In genomic region chr7:30012956-30013363, GRCm38 (mm10) we compare ENCODE assay signal across 9 mouse cellular contexts. TPM values are rescaled to one million over a fixed set of nuclear protein-coding genes. Genes with fewer than 3 reads are reported as not detected.
DNase-seq lines count a peak whose midpoint lies in the region; ATAC-seq and TF ChIP-seq lines count a peak whose summit lies in the region.
"Had no signal": no experiment of that assay in that cellular context is flagged by ENCODE, and none has a peak within 500 bp of the region (broad histone marks: within the 10 kb centered on the region; RNA-seq: fewer than 3 reads in every experiment).

No protein-coding gene starts in this region.

- peak; percentile 21 to 78 for DNase-seq in adrenal gland, adult (ENCODE audit: inconsistent age in 2 of 2, low spot score in 1 of 2)
- no peak for DNase-seq in adrenal gland, adult 8-10 months
- DNase-seq in cerebellum, postnatal 10 days = peak; percentile 76 to 81
- DNase-seq in heart, adult 8-10 months (ENCODE audit: low spot score) = peak; percentile 22
- DNase-seq in kidney, postnatal 25 days = peak; percentile 43 to 71
- peak; percentile 64 for DNase-seq in lung, postnatal 0 days (ENCODE audit: low spot score)
- DNase-seq in right cerebral cortex, postnatal 14 days = peak; percentile 53

- peaks cover 93% of the 10 kb centered on the region for H3K36me3 ChIP-seq in E14TG2a.4 (ENCODE audit: insufficient read depth, low read length)
- H3K36me3 ChIP-seq in lung, postnatal 0 days (ENCODE audit: insufficient read depth, low read length) = peaks cover 20% of the 10 kb centered on the region; the same call in 1 of the 2 replicates

- no peak for TF ChIP-seq EP300 in lung, postnatal 0 days (IDR thresholded peaks at IDR 0.05)

- no peak overlapping the region for H3K9ac ChIP-seq in lung, postnatal 0 days (replicated peaks; ENCODE audit: low read depth)
- H3K9ac ChIP-seq: heart, embryonic 15.5 days had no signal

- H3K9me3 ChIP-seq in E14TG2a.4 (ENCODE audit: low read length) = no peaks in the 10 kb centered on the region
- H3K9me3 ChIP-seq in lung, postnatal 0 days (ENCODE audit: low read length) = no peaks in the 10 kb centered on the region
- H3K9me3 ChIP-seq: heart, embryonic 15.5 days had no signal

- 0 out of 2 replicates have a peak, but pooled peaks have one; percentile 23 for ATAC-seq in lung, postnatal 0 days

- no peak overlapping the region for H3K4me3 ChIP-seq in E14TG2a.4 (replicated peaks; ENCODE audit: low read length)
- no peak overlapping the region for H3K4me3 ChIP-seq in lung, postnatal 0 days (ENCODE audit: low read depth, low read length)
- H3K4me3 ChIP-seq: heart, embryonic 15.5 days had no signal

- H3K27me3 ChIP-seq in E14TG2a.4 (ENCODE audit: insufficient read depth, low read length) = no peaks in the 10 kb centered on the region
- no peaks in the 10 kb centered on the region for H3K27me3 ChIP-seq in lung, postnatal 0 days (replicated peaks; ENCODE audit: insufficient read depth, low read length)
- H3K27me3 ChIP-seq: heart, embryonic 15.5 days had no signal

- WGBS in lung, postnatal 0 days = 72% methylated on average over 4 of the region's 4 CpGs

- no peak overlapping the region for H3K4me2 ChIP-seq in lung, postnatal 0 days (replicated peaks; ENCODE audit: low read depth, low read length)
- H3K4me2 ChIP-seq: heart, embryonic 15.5 days had no signal

- TF ChIP-seq CTCF in E14TG2a.4 (conservative IDR thresholded peaks at IDR 0.05; ENCODE audit: low read length) = peak; percentile 58
- TF ChIP-seq CTCF in lung, postnatal 0 days (IDR thresholded peaks at IDR 0.05) = peak; percentile 78

- H3K27ac ChIP-seq in lung, postnatal 0 days (ENCODE audit: low read length) = no peak overlapping the region
- H3K27ac ChIP-seq: heart, embryonic 15.5 days had no signal

- H3K4me1 ChIP-seq in E14TG2a.4 (replicated peaks; ENCODE audit: low read depth, low read length) = peaks cover 46% of the 10 kb centered on the region
- no peaks in the 10 kb centered on the region for H3K4me1 ChIP-seq in lung, postnatal 0 days (ENCODE audit: insufficient read depth, low read depth, low read length)
- H3K4me1 ChIP-seq: heart, embryonic 15.5 days had no signal

RNA-seq across cellular contexts. Expression of gene Zfp568, which starts 29.2 kb away (rescaled TPM):
- 10 to 100 TPM; 10.7 to 13.1 (median 11.9) TPM for total RNA-seq in adrenal gland, adult 8-10 months (2022)
- total RNA-seq in heart, adult 8-10 months (2022) = 10 to 100 TPM; 16.9 to 27.9 (median 21.5) TPM
- polyA plus RNA-seq in lung, postnatal 0 days (2015; fragmentation: Nextera tagmentation; extraction: Ambion mirVana) = 4.1 and 5.8 TPM in 2 replicates

RNA-seq across cellular contexts. Expression of gene Zfp14, which starts 38.2 kb away (rescaled TPM):
- total RNA-seq in adrenal gland, adult 8-10 months (2022) = 1 to 10 TPM; 3.7 to 6.6 (median 4.9) TPM
- total RNA-seq in heart, adult 8-10 months (2022) = 1 to 10 TPM; 2.4 to 3.0 (median 2.6) TPM
- 2.3 and 2.4 TPM in 2 replicates for polyA plus RNA-seq in lung, postnatal 0 days (2015; fragmentation: Nextera tagmentation; extraction: Ambion mirVana)

RNA-seq across cellular contexts. Expression of gene Zfp74, which starts 59.1 kb away (rescaled TPM):
- total RNA-seq in adrenal gland, adult 8-10 months (2022) = 10 to 100 TPM; 11.0 to 14.6 (median 12.1) TPM
- 1 to 10 TPM; 5.8 to 6.5 (median 6.0) TPM for total RNA-seq in heart, adult 8-10 months (2022)
- 5.1 and 6.7 TPM in 2 replicates for polyA plus RNA-seq in lung, postnatal 0 days (2015; fragmentation: Nextera tagmentation; extraction: Ambion mirVana)

RNA-seq across cellular contexts. Expression of gene Zfp82, which starts 59.7 kb away (rescaled TPM):
- total RNA-seq in adrenal gland, adult 8-10 months (2022) = 1 to 10 TPM in 3 of 4 experiments, under 1 TPM in 1; 0.86 to 3.3 (median 2.8) TPM
- 1 to 10 TPM; 2.1 to 3.0 (median 2.6) TPM for total RNA-seq in heart, adult 8-10 months (2022)
- 3.8 and 4.0 TPM in 2 replicates for polyA plus RNA-seq in lung, postnatal 0 days (2015; fragmentation: Nextera tagmentation; extraction: Ambion mirVana)
